Mouse (Mus musculus) E14TG2a.4 (cell line): Measurements from ENCODE around the gene Nox1.

Source experiments
- CTCF ChIP-seq: conservative IDR thresholded peaks from 2 replicates; pipeline ENCODE4 v1.5.1; 2014; ENCODE audit warnings: low read length
- POU5F1 ChIP-seq: IDR thresholded peaks from 2 replicates; pipeline ENCODE4 v1.6.1; 2014; ENCODE audit warnings: low read length, borderline replicate concordance

GRCm38 (mm10) chrX:134162043-134162720, 59.6 kb downstream of the Nox1 start, which contains the start of gene Xkrx:
- no peak for TF ChIP-seq CTCF
- no peak for TF ChIP-seq POU5F1
